Mouse (Mus musculus): ENCODE results near the gene Ntng1. TPM values are rescaled to one million over a fixed set of nuclear protein-coding genes. Genes with fewer than 3 reads are reported as not detected.

Gene Ntng1
- polyA plus RNA-seq, 1 experiment from 2014 or later: 0.72 TPM

- Histone ChIP-seq H3K4me1 (peaks cover 6% of the 10 kb centered on the region), H3K27me3 (ENCODE audit: poor library complexity, severe bottlenecking) (no peaks in the 10 kb centered on the region), H3K27ac (no peak overlapping the region), H3K9me3 (no peaks in the 10 kb centered on the region), H3K4me3 (no peak overlapping the region), H3K36me3 (replicated peaks) (no peaks in the 10 kb centered on the region)
- DNase-seq (ENCODE audit: extremely low spot score, low spot score): no peak
- WGBS: 68% methylated on average over 6 of the region's 6 CpGs
Observed at GRCm38 (mm10) chr3:110129607-110130006, 14.2 kb downstream of the Ntng1 start.

GRCm38 (mm10) chr3:110105982-110106381, 37.8 kb downstream of the Ntng1 start:
- 42% methylated on average over 2 of the region's 2 CpGs for WGBS
- no peaks in the 10 kb centered on the region for H3K36me3 ChIP-seq (replicated peaks)
- H3K27me3 ChIP-seq (ENCODE audit: poor library complexity, severe bottlenecking): no peaks in the 10 kb centered on the region
- no peaks in the 10 kb centered on the region for H3K4me1 ChIP-seq
- DNase-seq (ENCODE audit: extremely low spot score, low spot score): no peak
- no peak overlapping the region for H3K4me3 ChIP-seq
- no peak overlapping the region for H3K27ac ChIP-seq
- no peaks in the 10 kb centered on the region for H3K9me3 ChIP-seq

DNA sequence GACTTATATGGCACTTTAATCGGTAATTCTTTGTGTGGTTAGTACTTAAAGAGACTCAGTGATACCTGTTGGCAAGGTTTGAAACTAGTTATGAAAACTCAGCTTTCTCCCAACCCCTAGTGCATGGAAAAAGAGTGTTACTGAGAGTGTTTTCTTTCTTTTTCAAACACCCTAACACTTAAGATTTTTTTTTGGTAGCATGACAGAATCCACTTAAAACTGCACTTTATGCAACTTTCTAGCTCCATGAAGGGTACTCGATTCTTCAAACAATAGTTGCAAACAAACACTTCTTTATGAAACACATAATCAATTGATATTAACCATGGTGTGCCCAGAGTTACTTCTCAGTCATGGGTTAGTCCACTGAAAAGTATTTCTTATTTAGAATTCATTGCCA, 49.4 kb downstream of the Ntng1 start:
- H3K9me3 ChIP-seq: no peaks in the 10 kb centered on the region
- 88% methylated on average over 2 of the region's 2 CpGs for WGBS
- no peak for DNase-seq (ENCODE audit: extremely low spot score, low spot score)
- no peaks in the 10 kb centered on the region for H3K36me3 ChIP-seq (replicated peaks)
- no peak overlapping the region for H3K27ac ChIP-seq
- no peaks in the 10 kb centered on the region for H3K27me3 ChIP-seq (ENCODE audit: poor library complexity, severe bottlenecking)
- no peak overlapping the region for H3K4me3 ChIP-seq
- no peaks in the 10 kb centered on the region for H3K4me1 ChIP-seq

GRCm38 (mm10) chr3:110094003-110094402, 49.8 kb downstream of the Ntng1 start:
- Histone ChIP-seq H3K9me3 (no peaks in the 10 kb centered on the region), H3K27me3 (ENCODE audit: poor library complexity, severe bottlenecking) (no peaks in the 10 kb centered on the region), H3K4me3 (no peak overlapping the region), H3K4me1 (no peaks in the 10 kb centered on the region), H3K36me3 (replicated peaks) (no peaks in the 10 kb centered on the region), H3K27ac (no peak overlapping the region)
- DNase-seq (ENCODE audit: extremely low spot score, low spot score): no peak
- 77% methylated on average over 3 of the region's 3 CpGs for WGBS

DNA sequence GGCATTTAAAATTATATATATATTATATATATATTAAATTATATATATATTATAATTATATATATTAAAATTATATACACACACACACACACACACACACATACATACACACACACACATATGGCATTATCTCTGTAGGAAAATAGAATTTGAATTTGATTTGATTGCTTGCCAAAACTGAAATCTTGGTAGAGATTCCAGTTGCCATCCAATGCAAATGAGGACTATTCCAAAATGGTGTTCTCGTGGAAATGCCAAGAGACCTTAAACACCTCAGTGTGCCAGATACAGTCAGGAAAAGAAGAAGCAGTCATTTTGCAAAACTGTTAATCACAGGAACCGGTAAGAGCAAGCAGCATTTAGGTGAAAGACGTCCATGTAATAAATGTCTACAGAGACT, 51.3 kb downstream of the Ntng1 start:
- DNase-seq (ENCODE audit: extremely low spot score, low spot score): no peak
- WGBS: 84% methylated on average over 3 of the region's 3 CpGs
- Histone ChIP-seq H3K4me3 (no peak overlapping the region), H3K27ac (no peak overlapping the region), H3K27me3 (ENCODE audit: poor library complexity, severe bottlenecking) (no peaks in the 10 kb centered on the region), H3K36me3 (replicated peaks) (no peaks in the 10 kb centered on the region), H3K9me3 (no peaks in the 10 kb centered on the region), H3K4me1 (no peaks in the 10 kb centered on the region)

DNA sequence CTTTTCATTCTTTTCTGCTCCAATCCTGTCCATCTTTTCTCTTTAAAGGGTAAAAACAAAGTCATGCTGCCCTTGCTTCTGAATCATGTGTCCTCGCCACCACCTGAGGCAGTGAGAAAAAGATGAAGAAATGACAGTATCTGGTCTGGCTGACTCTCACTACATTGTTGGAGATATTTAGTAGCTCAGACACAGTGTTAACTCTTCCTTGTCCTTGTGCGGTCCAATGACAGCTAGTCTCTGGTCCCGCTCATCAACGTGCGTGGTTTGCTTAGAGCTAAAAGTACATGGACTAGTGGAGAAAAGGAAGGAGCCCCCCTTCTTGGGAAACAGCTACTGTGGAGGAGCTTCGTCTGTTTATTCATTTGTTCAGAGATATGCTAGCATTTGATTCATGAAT, 56.6 kb downstream of the Ntng1 start:
- no peak overlapping the region for H3K27ac ChIP-seq
- whole genome bisulfite sequencing: 94% methylated on average over 6 of the region's 6 CpGs
- H3K9me3 ChIP-seq: no peaks in the 10 kb centered on the region
- no peak for DNase-seq (ENCODE audit: extremely low spot score, low spot score)
- no peak overlapping the region for H3K4me3 ChIP-seq
- H3K36me3 ChIP-seq (replicated peaks): no peaks in the 10 kb centered on the region
- no peaks in the 10 kb centered on the region for H3K4me1 ChIP-seq
- no peaks in the 10 kb centered on the region for H3K27me3 ChIP-seq (ENCODE audit: poor library complexity, severe bottlenecking)

- no peak for DNase-seq (ENCODE audit: extremely low spot score, low spot score)
- H3K36me3 ChIP-seq (replicated peaks): no peaks in the 10 kb centered on the region
- WGBS: 68% methylated on average over 2 of the region's 2 CpGs
Observed at GRCm38 (mm10) chr3:110085336-110085735, 58.5 kb downstream of the Ntng1 start.

DNA sequence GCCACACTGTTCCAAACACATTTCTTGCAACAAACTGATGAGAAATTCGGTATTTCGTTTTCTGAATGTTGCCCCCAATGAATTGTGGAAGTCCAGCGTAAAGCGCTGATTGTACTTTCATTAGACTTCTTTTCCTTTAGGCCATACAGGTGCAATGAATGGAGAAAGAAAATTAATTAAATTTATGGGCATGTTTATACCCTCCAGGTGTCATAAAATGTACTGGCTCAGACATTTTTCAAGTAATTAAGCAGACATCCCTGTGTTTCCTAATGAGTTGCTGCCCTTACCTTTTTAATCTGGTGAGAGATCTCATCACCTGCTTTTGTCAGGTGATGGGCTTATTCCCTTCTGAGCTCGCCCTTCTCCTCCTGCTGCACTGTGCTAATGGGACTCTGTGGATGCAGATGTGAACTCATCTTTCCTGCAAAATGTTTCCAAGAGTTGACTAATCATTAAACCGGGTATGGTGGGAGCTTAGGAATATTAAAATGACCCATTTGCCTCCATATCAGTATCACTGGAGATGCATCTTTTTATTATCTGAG, 79.0 kb downstream of the Ntng1 start:
- WGBS: 89% methylated on average over 6 of the region's 6 CpGs
- H3K9me3 ChIP-seq: no peaks in the 10 kb centered on the region
- no peak for DNase-seq (ENCODE audit: extremely low spot score, low spot score)

More at GRCm38 (mm10) chr3:110085336-110085735, 58.5 kb downstream of the Ntng1 start:
- Histone ChIP-seq H3K4me1 (no peaks in the 10 kb centered on the region), H3K9me3 (no peaks in the 10 kb centered on the region), H3K27me3 (ENCODE audit: poor library complexity, severe bottlenecking) (no peaks in the 10 kb centered on the region), H3K27ac (no peak overlapping the region), H3K4me3 (no peak overlapping the region)

GRCm38 (mm10) chr3:110055915-110056314, 87.9 kb downstream of the Ntng1 start:
- Histone ChIP-seq H3K27me3 (ENCODE audit: poor library complexity, severe bottlenecking) (no peaks in the 10 kb centered on the region), H3K4me1 (no peaks in the 10 kb centered on the region), H3K36me3 (replicated peaks) (no peaks in the 10 kb centered on the region), H3K4me3 (no peak overlapping the region), H3K9me3 (0 out of 2 replicates have a peak, but pooled peaks cover 3% of the 10 kb centered on the region), H3K27ac (no peak overlapping the region)
- WGBS: 93% methylated on average over 6 of the region's 6 CpGs
- no peak for DNase-seq (ENCODE audit: extremely low spot score, low spot score)

More for the DNA sequence above, 79.0 kb downstream of the Ntng1 start:
- no peaks in the 10 kb centered on the region for H3K27me3 ChIP-seq (ENCODE audit: poor library complexity, severe bottlenecking)
- H3K4me3 ChIP-seq: no peak overlapping the region
- H3K4me1 ChIP-seq: no peaks in the 10 kb centered on the region
- no peaks in the 10 kb centered on the region for H3K36me3 ChIP-seq (replicated peaks)
- no peak overlapping the region for H3K27ac ChIP-seq

DNA sequence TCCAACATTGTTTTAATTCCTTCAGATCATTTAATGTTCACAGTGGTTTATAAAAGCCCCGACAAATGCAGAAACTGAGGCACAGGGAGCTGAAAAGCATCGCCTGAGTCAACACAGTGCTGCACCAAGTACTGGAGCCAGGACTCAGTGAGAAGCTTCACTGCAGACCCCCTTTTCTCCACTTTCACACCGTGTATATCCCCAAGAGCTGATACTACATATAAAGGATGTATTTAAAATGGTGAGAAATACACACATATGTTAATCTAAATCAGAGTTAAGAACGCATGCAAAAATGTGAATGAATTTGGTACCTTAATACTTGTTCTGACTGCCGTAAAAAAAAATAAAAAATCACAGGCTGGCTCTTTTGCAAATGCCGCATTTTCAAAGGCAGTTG, 88.4 kb downstream of the Ntng1 start:
- no peaks in the 10 kb centered on the region for H3K36me3 ChIP-seq (replicated peaks)
- WGBS: 92% methylated on average over 6 of the region's 6 CpGs
- DNase-seq (ENCODE audit: extremely low spot score, low spot score): no peak

GRCm38 (mm10) chr3:110054125-110054524, 89.7 kb downstream of the Ntng1 start:
- H3K27me3 ChIP-seq (ENCODE audit: poor library complexity, severe bottlenecking): no peaks in the 10 kb centered on the region
- no peaks in the 10 kb centered on the region for H3K4me1 ChIP-seq
- H3K9me3 ChIP-seq: 0 out of 2 replicates have a peak, but pooled peaks cover 3% of the 10 kb centered on the region
- WGBS: 92% methylated on average over 2 of the region's 2 CpGs
- no peaks in the 10 kb centered on the region for H3K36me3 ChIP-seq (replicated peaks)
- no peak overlapping the region for H3K27ac ChIP-seq
- H3K4me3 ChIP-seq: no peak overlapping the region
- no peak for DNase-seq (ENCODE audit: extremely low spot score, low spot score)

More for the DNA sequence above, 88.4 kb downstream of the Ntng1 start:
- Histone ChIP-seq H3K4me3 (no peak overlapping the region), H3K27ac (no peak overlapping the region), H3K9me3 (0 out of 2 replicates have a peak, but pooled peaks cover 3% of the 10 kb centered on the region), H3K27me3 (ENCODE audit: poor library complexity, severe bottlenecking) (no peaks in the 10 kb centered on the region), H3K4me1 (no peaks in the 10 kb centered on the region)

DNA sequence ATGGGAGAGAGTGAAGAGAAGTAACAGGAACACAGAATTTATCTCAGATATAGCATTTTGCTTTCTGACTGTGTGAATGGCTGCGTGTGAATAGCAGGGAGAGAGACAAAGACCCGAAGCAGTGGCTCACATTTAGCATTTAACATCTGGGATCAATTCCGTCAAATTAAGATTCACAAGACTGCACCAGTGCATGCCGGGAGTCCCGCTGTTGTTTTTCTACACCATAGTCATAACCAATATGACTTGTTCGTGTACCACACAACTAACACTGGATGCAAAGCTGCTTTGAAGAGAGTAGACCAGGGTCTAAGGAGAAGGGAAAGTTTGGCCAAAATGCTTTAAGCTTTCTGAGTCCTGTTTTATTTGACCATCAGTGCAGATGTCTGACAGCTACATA, 95.7 kb downstream of the Ntng1 start:
- H3K36me3 ChIP-seq (replicated peaks): no peaks in the 10 kb centered on the region
- no peaks in the 10 kb centered on the region for H3K27me3 ChIP-seq (ENCODE audit: poor library complexity, severe bottlenecking)
- H3K4me3 ChIP-seq: no peak overlapping the region
- DNase-seq (ENCODE audit: extremely low spot score, low spot score): no peak
- no peaks in the 10 kb centered on the region for H3K4me1 ChIP-seq
- H3K27ac ChIP-seq: no peak overlapping the region
- WGBS: 72% methylated on average over 6 of the region's 6 CpGs
- no peaks in the 10 kb centered on the region for H3K9me3 ChIP-seq

- 92% methylated on average over 2 of the region's 2 CpGs for WGBS
- no peak overlapping the region for H3K4me3 ChIP-seq
- DNase-seq (ENCODE audit: extremely low spot score, low spot score): no peak
- H3K4me1 ChIP-seq: no peaks in the 10 kb centered on the region
- no peaks in the 10 kb centered on the region for H3K9me3 ChIP-seq
- no peak overlapping the region for H3K27ac ChIP-seq
- H3K36me3 ChIP-seq (replicated peaks): no peaks in the 10 kb centered on the region
- H3K27me3 ChIP-seq (ENCODE audit: poor library complexity, severe bottlenecking): no peaks in the 10 kb centered on the region
Observed at GRCm38 (mm10) chr3:110046750-110047149, 97.1 kb downstream of the Ntng1 start.

DNA sequence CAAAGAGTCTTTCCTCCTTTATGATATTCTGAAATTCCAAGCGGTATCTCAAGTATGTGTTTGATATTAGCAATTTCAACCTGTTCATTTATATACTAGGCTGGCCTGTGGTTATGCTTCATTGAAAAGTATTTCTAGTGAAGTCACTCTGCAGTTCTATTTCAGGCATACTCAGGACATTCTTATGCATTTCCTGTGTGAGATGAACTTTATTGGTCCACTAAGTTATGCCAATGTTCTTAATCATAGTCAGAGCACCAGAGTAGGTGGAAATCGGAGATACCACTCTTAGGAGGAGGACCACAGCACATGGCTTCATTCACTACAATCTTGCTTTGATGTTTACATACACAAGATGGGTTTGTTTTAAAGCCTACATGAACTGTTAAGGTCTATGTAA, 99.6 kb downstream of the Ntng1 start:
- no peaks in the 10 kb centered on the region for H3K36me3 ChIP-seq (replicated peaks)
- no peak overlapping the region for H3K4me3 ChIP-seq
- no peak overlapping the region for H3K27ac ChIP-seq
- DNase-seq (ENCODE audit: extremely low spot score, low spot score): no peak
- no peaks in the 10 kb centered on the region for H3K27me3 ChIP-seq (ENCODE audit: poor library complexity, severe bottlenecking)
- H3K4me1 ChIP-seq: no peaks in the 10 kb centered on the region
- WGBS: 96% methylated on average over 2 of the region's 2 CpGs
- no peaks in the 10 kb centered on the region for H3K9me3 ChIP-seq
